Mouse (Mus musculus) forebrain, embryonic 11.5 days (tissue): ENCODE data around the gene Lhfpl3. TPM values are rescaled to one million over a fixed set of nuclear protein-coding genes. Genes with fewer than 3 reads are reported as not detected.

Experiments
- ATAC-seq: fragments of 200-750 bp; cut with Nextera tagmentation; replicated peaks from 2 replicates; pipeline ENCODE4 v1.8.0; 2017; ENCODE audit warnings: moderate TSS enrichment; ENCODE audit not compliant: low FRiP score
- DNase-seq: peaks from one replicate; pipeline ENCODE4 v3.0.0-alpha.2; 2017; ENCODE audit warnings: low spot score
- H3K27ac ChIP-seq: fragments of 300-500 bp; sonication (generic); 2 replicates; pipeline ENCODE4 v1.5.1; 2014; ENCODE audit warnings: low read depth, low read length
- H3K27me3 ChIP-seq: fragments of 300-500 bp; sonication (generic); 2 replicates; pipeline ENCODE4 v1.6.1; 2014; ENCODE audit warnings: mild to moderate bottlenecking, low read length, mixed read lengths; ENCODE audit not compliant: control insufficient read depth, insufficient read depth
- H3K36me3 ChIP-seq: fragments of 300-500 bp; sonication (generic); 2 replicates; pipeline ENCODE4 v1.6.1; 2014; ENCODE audit warnings: mild to moderate bottlenecking, low read length, moderate library complexity, mixed read lengths; ENCODE audit not compliant: control insufficient read depth, insufficient read depth
- H3K4me1 ChIP-seq: fragments of 300-500 bp; sonication (generic); replicated peaks from 2 replicates; pipeline ENCODE4 v1.6.1; 2014; ENCODE audit warnings: low read length, mixed read lengths; ENCODE audit not compliant: control insufficient read depth, insufficient read depth
- H3K4me2 ChIP-seq: fragments of 300-500 bp; sonication (generic); 2 replicates; pipeline ENCODE4 v1.6.1; 2014; ENCODE audit warnings: low read depth, mild to moderate bottlenecking, low read length, moderate library complexity, mixed read lengths; ENCODE audit not compliant: severe bottlenecking
- H3K4me3 ChIP-seq: fragments of 300-500 bp; sonication (generic); 2 replicates; pipeline ENCODE4 v1.5.1; 2014; ENCODE audit warnings: low read depth, low read length
- H3K9ac ChIP-seq: fragments of 300-500 bp; sonication (generic); 2 replicates; pipeline ENCODE4 v1.6.1; 2014; ENCODE audit warnings: low read length
- H3K9me3 ChIP-seq: fragments of 300-500 bp; sonication (generic); 2 replicates; pipeline ENCODE4 v1.6.1; 2016; ENCODE audit warnings: low read length, mixed read lengths; ENCODE audit not compliant: control insufficient read depth
- WGBS: fragments of 180-500 bp; shearing (Covaris S2); extraction: QIAGEN DNeasy Blood & Tissue Kit; methylation state at CpG from one replicate; pipeline ENCODE4 v1.1.7; 2014; 5-methylcytosine and 5-hydroxymethylcytosine counted together
- polyA plus RNA-seq: library from polyadenylated mRNA; unstranded; fragments of >200 nt; fragmentation: Nextera tagmentation; extraction: Ambion mirVana; gene quantifications from 2 replicates; pipeline ENCODE4 v1.2.1, GENCODE M21; 2014

The Lhfpl3 gene
- polyA plus RNA-seq, 1 experiment from 2014 or later = 0.25 TPM

GRCm38 (mm10) chr5:22813426-22813825, 67.6 kb downstream of the Lhfpl3 start:
- H3K27ac ChIP-seq = no peak overlapping the region
- H3K4me3 ChIP-seq = no peak overlapping the region
- ATAC-seq (no peak), DNase-seq (no peak)
- no peaks in the 10 kb centered on the region for H3K36me3 ChIP-seq
- no peak overlapping the region for H3K9ac ChIP-seq
- no peaks in the 10 kb centered on the region for H3K9me3 ChIP-seq
- H3K27me3 ChIP-seq = no peaks in the 10 kb centered on the region
- no peaks in the 10 kb centered on the region for H3K4me1 ChIP-seq
- H3K4me2 ChIP-seq = no peak overlapping the region
- WGBS = 89% methylated on average over 4 of the region's 4 CpGs

- Histone ChIP-seq H3K9ac (no peak overlapping the region), H3K27me3 (no peaks in the 10 kb centered on the region), H3K4me3 (no peak overlapping the region), H3K27ac (no peak overlapping the region), H3K4me1 (no peaks in the 10 kb centered on the region), H3K36me3 (no peaks in the 10 kb centered on the region), H3K9me3 (no peaks in the 10 kb centered on the region; the same call in 1 of the 2 replicates), H3K4me2 (no peak overlapping the region)
- no peak for DNase-seq
- ATAC-seq = no peak
- 88% methylated on average over 3 of the region's 3 CpGs for WGBS
Observed at GRCm38 (mm10) chr5:22829822-22830450, 84.1 kb downstream of the Lhfpl3 start.

GRCm38 (mm10) chr5:22851572-22851971, 105.7 kb downstream of the Lhfpl3 start:
- Histone ChIP-seq H3K9me3 (no peaks in the 10 kb centered on the region), H3K36me3 (no peaks in the 10 kb centered on the region), H3K4me2 (no peak overlapping the region), H3K4me3 (no peak overlapping the region), H3K27ac (no peak overlapping the region), H3K4me1 (no peaks in the 10 kb centered on the region), H3K9ac (no peak overlapping the region), H3K27me3 (no peaks in the 10 kb centered on the region)
- no peak for ATAC-seq
- no peak for DNase-seq
- WGBS = 62% methylated on average over 14 of the region's 14 CpGs

- Histone ChIP-seq H3K9ac (no peak overlapping the region), H3K4me3 (no peak overlapping the region), H3K27ac (no peak overlapping the region), H3K36me3 (no peaks in the 10 kb centered on the region), H3K4me2 (no peak overlapping the region), H3K4me1 (no peaks in the 10 kb centered on the region), H3K9me3 (no peaks in the 10 kb centered on the region), H3K27me3 (no peaks in the 10 kb centered on the region)
- 91% methylated on average over 2 of the region's 2 CpGs for WGBS
- ATAC-seq (no peak), DNase-seq (no peak)
Observed at GRCm38 (mm10) chr5:22853503-22853902, 107.6 kb downstream of the Lhfpl3 start.

GRCm38 (mm10) chr5:22856480-22856879, 110.6 kb downstream of the Lhfpl3 start:
- DNase-seq = no peak
- Histone ChIP-seq H3K4me1 (no peaks in the 10 kb centered on the region), H3K4me3 (no peak overlapping the region), H3K36me3 (no peaks in the 10 kb centered on the region), H3K9me3 (no peaks in the 10 kb centered on the region), H3K27ac (no peak overlapping the region), H3K27me3 (no peaks in the 10 kb centered on the region), H3K9ac (no peak overlapping the region), H3K4me2 (no peak overlapping the region)
- no peak for ATAC-seq
- 80% methylated on average over 4 of the region's 4 CpGs for WGBS

GRCm38 (mm10) chr5:22861399-22861798, 115.5 kb downstream of the Lhfpl3 start:
- H3K4me2 ChIP-seq = no peak overlapping the region
- H3K27me3 ChIP-seq = no peaks in the 10 kb centered on the region
- H3K27ac ChIP-seq = no peak overlapping the region
- 36% methylated on average over 1 of the region's 1 CpGs for WGBS
- H3K4me3 ChIP-seq = no peak overlapping the region
- H3K36me3 ChIP-seq = no peaks in the 10 kb centered on the region
- ATAC-seq (no peak), DNase-seq (peak; percentile 54)
- H3K4me1 ChIP-seq = no peaks in the 10 kb centered on the region
- no peak overlapping the region for H3K9ac ChIP-seq
- H3K9me3 ChIP-seq = no peaks in the 10 kb centered on the region

- 89% methylated on average over 5 of the region's 5 CpGs for WGBS
- DNase-seq (no peak), ATAC-seq (no peak)
- H3K9me3 ChIP-seq = no peaks in the 10 kb centered on the region
- H3K27me3 ChIP-seq = no peaks in the 10 kb centered on the region
- no peak overlapping the region for H3K27ac ChIP-seq
- H3K9ac ChIP-seq = no peak overlapping the region
- H3K4me2 ChIP-seq = no peak overlapping the region
- no peaks in the 10 kb centered on the region for H3K4me1 ChIP-seq
- H3K36me3 ChIP-seq = no peaks in the 10 kb centered on the region
- no peak overlapping the region for H3K4me3 ChIP-seq
Observed at GRCm38 (mm10) chr5:22869031-22869430, 123.2 kb downstream of the Lhfpl3 start.

GRCm38 (mm10) chr5:22872417-22872816, 126.6 kb downstream of the Lhfpl3 start:
- Histone ChIP-seq H3K4me1 (no peaks in the 10 kb centered on the region), H3K9me3 (no peaks in the 10 kb centered on the region), H3K27ac (no peak overlapping the region), H3K4me2 (no peak overlapping the region), H3K27me3 (no peaks in the 10 kb centered on the region), H3K36me3 (no peaks in the 10 kb centered on the region), H3K9ac (no peak overlapping the region), H3K4me3 (no peak overlapping the region)
- ATAC-seq (no peak), DNase-seq (no peak)
- 68% methylated on average over 1 of the region's 1 CpGs for WGBS

- DNase-seq = no peak
- 88% methylated on average over 3 of the region's 3 CpGs for WGBS
- H3K4me3 ChIP-seq = no peak overlapping the region
Observed at GRCm38 (mm10) chr5:22888345-22888744, 142.5 kb downstream of the Lhfpl3 start.

More at GRCm38 (mm10) chr5:22888345-22888744, 142.5 kb downstream of the Lhfpl3 start:
- Histone ChIP-seq H3K27ac (no peak overlapping the region), H3K9me3 (no peaks in the 10 kb centered on the region), H3K4me1 (no peaks in the 10 kb centered on the region), H3K27me3 (no peaks in the 10 kb centered on the region), H3K4me2 (no peak overlapping the region), H3K36me3 (no peaks in the 10 kb centered on the region), H3K9ac (no peak overlapping the region)
- no peak for ATAC-seq
